Mouse (Mus musculus) forebrain, embryonic 13.5 days (tissue): ENCODE data around the gene Serpina10. TPM values are rescaled to one million over a fixed set of nuclear protein-coding genes. Genes with fewer than 3 reads are reported as not detected.
"Not testable (repeated sequence)": the region's sequence is repeated elsewhere in the genome, so short reads cannot be mapped to it uniquely, and the experiment has no call there.

Source experiments
- ATAC-seq: fragments of 200-750 bp; cut with Nextera tagmentation; 2 replicates; pipeline ENCODE4 v1.8.0; 2017
- H3K27ac ChIP-seq: fragments of 300-500 bp; sonication (generic); 2 replicates; pipeline ENCODE4 v1.5.1; 2015; ENCODE audit warnings: inconsistent platforms, mild to moderate bottlenecking, moderate library complexity
- H3K27me3 ChIP-seq: fragments of 300-500 bp; sonication (generic); 2 replicates; pipeline ENCODE4 v1.6.1; 2015; ENCODE audit warnings: mild to moderate bottlenecking, inconsistent platforms
- H3K36me3 ChIP-seq: fragments of 300-500 bp; sonication (generic); 2 replicates; pipeline ENCODE4 v1.6.1; 2015; ENCODE audit warnings: mild to moderate bottlenecking, inconsistent platforms; ENCODE audit not compliant: poor library complexity, severe bottlenecking
- H3K4me1 ChIP-seq: fragments of 300-500 bp; sonication (generic); 2 replicates; pipeline ENCODE4 v1.6.1; 2015; ENCODE audit warnings: inconsistent platforms
- H3K4me2 ChIP-seq: fragments of 300-500 bp; sonication (generic); 2 replicates; pipeline ENCODE4 v1.6.1; 2015; ENCODE audit warnings: inconsistent platforms, mild to moderate bottlenecking, moderate library complexity
- H3K4me3 ChIP-seq: fragments of 300-500 bp; sonication (generic); 2 replicates; pipeline ENCODE4 v1.5.1; 2015; ENCODE audit warnings: mild to moderate bottlenecking, inconsistent platforms
- H3K9ac ChIP-seq: fragments of 300-500 bp; sonication (generic); 2 replicates; pipeline ENCODE4 v1.6.1; 2015; ENCODE audit warnings: mild to moderate bottlenecking, inconsistent platforms
- H3K9me3 ChIP-seq: fragments of 300-500 bp; sonication (generic); replicated peaks from 2 replicates; pipeline ENCODE4 v1.6.1; 2016; ENCODE audit warnings: inconsistent platforms
- WGBS: fragments of 180-500 bp; shearing (Covaris S2); methylation state at CpG from one replicate; pipeline ENCODE4 v1.1.7; 2015; 5-methylcytosine and 5-hydroxymethylcytosine counted together
- polyA plus RNA-seq: library from polyadenylated mRNA; unstranded; fragments of >200 nt; fragmentation: Nextera tagmentation; extraction: Ambion mirVana; gene quantifications from 2 replicates; pipeline ENCODE4 v1.2.1, GENCODE M21; 2015

The Serpina10 gene
- not detected in 2 replicates for polyA plus RNA-seq

- no peak within 1 kb of the TSS for H3K27ac ChIP-seq
- no peak within 1 kb of the TSS for H3K4me3 ChIP-seq
- no peaks in the 10 kb centered on the region for H3K4me1 ChIP-seq
- H3K9ac ChIP-seq = no peak within 1 kb of the TSS
- ATAC-seq = no peak
- no peaks in the 10 kb centered on the region for H3K27me3 ChIP-seq
- no peaks in the 10 kb centered on the region for H3K9me3 ChIP-seq
- no peak within 1 kb of the TSS for H3K4me2 ChIP-seq
- WGBS = 75% methylated on average over 3 of the region's 3 CpGs
- no peaks in the 10 kb centered on the region for H3K36me3 ChIP-seq
Observed at GRCm38 (mm10) chr12:103631203-103631612, at the start of gene Serpina10. Gene Serpina10 (minus strand): TSS chr12:103631444.

GRCm38 (mm10) chr12:103679853-103680252 is 48.6 kb upstream of the Serpina10 start:
- not testable (repeated sequence) for H3K9me3 ChIP-seq, ATAC-seq, H3K27ac ChIP-seq, H3K27me3 ChIP-seq, H3K9ac ChIP-seq, H3K4me1 ChIP-seq, H3K4me3 ChIP-seq, H3K36me3 ChIP-seq, H3K4me2 ChIP-seq
- 94% methylated on average over 1 of the region's 1 CpGs for WGBS

DNA sequence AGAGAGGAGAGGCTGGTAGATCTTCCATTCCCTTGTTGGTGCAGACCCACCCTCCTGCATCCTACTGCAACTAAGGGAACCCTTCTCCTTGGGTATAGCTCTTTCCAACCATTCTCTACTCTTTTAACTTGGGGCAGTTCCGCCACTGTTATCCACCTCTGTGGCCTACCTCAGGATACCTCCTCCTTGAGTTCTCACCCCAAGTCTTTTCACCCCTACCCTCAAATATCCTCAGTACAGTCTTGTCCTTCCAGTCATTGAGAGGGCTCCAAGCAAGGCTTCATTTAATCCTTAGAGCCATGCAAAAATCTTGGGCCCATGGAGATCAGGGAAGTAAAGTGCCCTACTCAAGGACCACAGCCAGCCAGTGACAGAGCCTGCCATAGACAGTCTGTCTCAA is 44.8 kb upstream of the Serpina10 start, which contains the start of gene Serpina16:
TSS of gene Serpina16 (minus strand) at position 101 of the 400 bp plus-strand sequence.
- Histone ChIP-seq H3K4me2 (no peak within 1 kb of the TSS), H3K27me3 (no peaks in the 10 kb centered on the region), H3K36me3 (no peaks in the 10 kb centered on the region), H3K4me3 (no peak within 1 kb of the TSS), H3K9ac (no peak within 1 kb of the TSS), H3K9me3 (0 out of 2 replicates have a peak, but pooled peaks cover 3% of the 10 kb centered on the region), H3K4me1 (no peaks in the 10 kb centered on the region), H3K27ac (no peak within 1 kb of the TSS)
- no peak for ATAC-seq
- 95% methylated on average over 1 of the region's 1 CpGs for WGBS

- ATAC-seq = no peak
- WGBS = 79% methylated on average over 2 of the region's 2 CpGs
- Histone ChIP-seq H3K4me2 (no peak overlapping the region), H3K36me3 (no peaks in the 10 kb centered on the region), H3K4me3 (no peak overlapping the region), H3K9me3 (0 out of 2 replicates have a peak, but pooled peaks cover 3% of the 10 kb centered on the region), H3K9ac (no peak overlapping the region), H3K27me3 (no peaks in the 10 kb centered on the region), H3K27ac (no peak overlapping the region), H3K4me1 (no peaks in the 10 kb centered on the region)
Observed at GRCm38 (mm10) chr12:103673179-103673578, 41.9 kb upstream of the Serpina10 start.

DNA sequence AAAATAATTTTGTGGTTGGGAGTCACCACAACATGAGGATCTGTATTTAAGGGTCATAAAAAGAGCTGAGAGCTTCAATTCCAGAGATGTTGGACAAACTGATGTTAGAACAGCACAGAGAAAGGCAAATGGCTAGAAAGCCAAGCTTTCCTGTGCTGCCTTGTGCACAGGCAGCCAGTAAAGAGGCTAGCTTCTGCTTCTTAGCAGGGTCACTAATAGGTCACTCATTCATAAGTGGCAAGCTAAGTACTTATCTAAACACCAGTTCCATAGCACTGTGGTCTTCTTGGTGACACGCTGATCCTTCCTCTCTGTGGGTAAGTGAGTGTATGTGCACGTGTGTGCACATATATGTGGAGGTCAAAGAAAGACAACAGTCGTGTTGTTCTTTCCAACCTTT is 40.2 kb upstream of the Serpina10 start:
- no peaks in the 10 kb centered on the region for H3K36me3 ChIP-seq
- no peak overlapping the region for H3K4me3 ChIP-seq
- WGBS = 81% methylated on average over 3 of the region's 3 CpGs
- H3K9me3 ChIP-seq = 0 out of 2 replicates have a peak, but pooled peaks cover 6% of the 10 kb centered on the region
- no peak overlapping the region for H3K4me2 ChIP-seq
- H3K27me3 ChIP-seq = no peaks in the 10 kb centered on the region
- H3K27ac ChIP-seq = no peak overlapping the region
- no peak overlapping the region for H3K9ac ChIP-seq
- H3K4me1 ChIP-seq = no peaks in the 10 kb centered on the region
- ATAC-seq = no peak

DNA sequence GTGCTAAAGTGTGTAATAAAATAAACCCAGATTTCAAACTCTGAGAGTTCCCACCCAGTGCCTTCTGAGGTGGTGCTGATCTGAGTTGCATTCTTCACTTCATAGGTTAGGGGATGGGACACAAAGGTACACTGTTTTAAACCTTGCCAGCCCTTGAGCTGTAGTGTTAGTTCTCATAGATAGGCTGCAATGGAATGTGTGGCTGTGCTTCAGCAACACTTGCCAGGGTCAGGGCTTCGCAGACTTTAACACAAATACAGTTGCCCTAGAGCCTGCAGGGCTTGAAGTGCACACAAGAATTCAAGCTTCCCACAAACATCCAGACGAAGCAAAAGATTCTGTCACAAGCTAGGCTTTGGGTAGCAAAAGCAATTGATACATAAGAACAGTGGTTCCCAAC is 39.7 kb upstream of the Serpina10 start:
- Histone ChIP-seq H3K9ac (no peak overlapping the region), H3K4me2 (no peak overlapping the region), H3K27me3 (no peaks in the 10 kb centered on the region), H3K9me3 (0 out of 2 replicates have a peak, but pooled peaks cover 6% of the 10 kb centered on the region), H3K36me3 (no peaks in the 10 kb centered on the region), H3K4me1 (no peaks in the 10 kb centered on the region), H3K4me3 (no peak overlapping the region), H3K27ac (no peak overlapping the region)
- 82% methylated on average over 2 of the region's 2 CpGs for WGBS
- no peak for ATAC-seq

DNA sequence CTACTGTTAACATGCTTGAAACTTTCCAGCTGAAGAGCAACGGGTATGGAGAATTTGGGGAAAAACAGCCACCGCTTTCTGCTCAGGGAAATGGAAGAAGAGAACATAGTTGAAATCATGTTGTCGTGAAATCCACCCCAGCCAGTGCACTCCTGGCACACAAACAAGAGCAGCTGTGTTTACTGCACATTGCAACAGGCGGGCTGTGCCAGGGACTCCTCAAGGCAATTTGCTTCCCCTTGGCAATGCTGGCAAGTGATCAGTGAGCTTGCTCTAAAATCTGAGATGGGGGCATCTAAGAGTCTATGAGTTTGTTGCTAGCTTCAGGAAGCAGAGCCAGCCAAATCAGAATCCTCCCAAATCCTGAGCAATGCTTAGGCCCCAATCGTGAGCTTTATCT is 39.1 kb upstream of the Serpina10 start:
- Histone ChIP-seq H3K9ac (no peak overlapping the region), H3K36me3 (no peaks in the 10 kb centered on the region), H3K4me3 (no peak overlapping the region), H3K27ac (no peak overlapping the region), H3K27me3 (no peaks in the 10 kb centered on the region), H3K4me1 (no peaks in the 10 kb centered on the region), H3K4me2 (no peak overlapping the region), H3K9me3 (0 out of 2 replicates have a peak, but pooled peaks cover 5% of the 10 kb centered on the region)
- no peak for ATAC-seq
- 87% methylated on average over 5 of the region's 5 CpGs for WGBS

- ATAC-seq = no peak
- H3K27ac ChIP-seq = no peak overlapping the region
- no peak overlapping the region for H3K9ac ChIP-seq
- no peak overlapping the region for H3K4me3 ChIP-seq
- no peaks in the 10 kb centered on the region for H3K36me3 ChIP-seq
- WGBS = 91% methylated on average over 3 of the region's 3 CpGs
- no peak overlapping the region for H3K4me2 ChIP-seq
- 0 out of 2 replicates have a peak, but pooled peaks cover 3% of the 10 kb centered on the region for H3K9me3 ChIP-seq
- no peaks in the 10 kb centered on the region for H3K4me1 ChIP-seq
- no peaks in the 10 kb centered on the region for H3K27me3 ChIP-seq
Observed at GRCm38 (mm10) chr12:103665286-103665685, 34.0 kb upstream of the Serpina10 start.

GRCm38 (mm10) chr12:103662053-103662452 is 30.8 kb upstream of the Serpina10 start:
- H3K9me3 ChIP-seq, H3K27me3 ChIP-seq, H3K4me2 ChIP-seq, ATAC-seq, H3K9ac ChIP-seq, H3K36me3 ChIP-seq, H3K27ac ChIP-seq, H3K4me1 ChIP-seq, H3K4me3 ChIP-seq: not testable (repeated sequence)

- no peak overlapping the region for H3K4me2 ChIP-seq
- H3K27me3 ChIP-seq = no peaks in the 10 kb centered on the region
- H3K36me3 ChIP-seq = no peaks in the 10 kb centered on the region
- 88% methylated on average over 5 of the region's 5 CpGs for WGBS
- no peak overlapping the region for H3K27ac ChIP-seq
- H3K9ac ChIP-seq = no peak overlapping the region
- no peaks in the 10 kb centered on the region for H3K9me3 ChIP-seq
- H3K4me3 ChIP-seq = no peak overlapping the region
- ATAC-seq = no peak
- H3K4me1 ChIP-seq = no peaks in the 10 kb centered on the region
Observed at GRCm38 (mm10) chr12:103660076-103660475, 28.8 kb upstream of the Serpina10 start.

GRCm38 (mm10) chr12:103659171-103659570 is 27.9 kb upstream of the Serpina10 start:
- ATAC-seq = no peak

DNA sequence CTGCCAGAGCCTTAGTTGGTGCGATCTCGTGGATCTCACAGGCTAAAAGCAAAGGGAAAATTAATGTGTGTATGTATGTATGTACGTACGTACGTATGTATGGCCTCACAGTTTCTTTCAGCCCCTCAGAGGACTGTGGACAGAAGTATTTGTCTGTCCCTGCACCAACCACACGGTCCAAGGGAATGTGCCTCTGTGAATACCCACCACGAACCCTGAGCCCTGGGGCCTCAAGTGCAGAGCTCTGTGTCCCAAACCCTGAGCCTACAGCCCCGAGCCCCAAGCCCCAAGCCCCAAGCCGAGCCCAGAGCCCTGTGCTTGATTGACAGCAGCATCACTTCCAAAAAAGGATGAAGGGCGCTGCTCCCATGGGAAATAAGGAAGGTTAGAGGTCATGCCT is 26.7 kb upstream of the Serpina10 start:
- ATAC-seq = no peak
- 84% methylated on average over 10 of the region's 10 CpGs for WGBS
- no peaks in the 10 kb centered on the region for H3K4me1 ChIP-seq
- no peaks in the 10 kb centered on the region for H3K36me3 ChIP-seq
- no peak overlapping the region for H3K4me2 ChIP-seq
- H3K27me3 ChIP-seq = no peaks in the 10 kb centered on the region
- H3K27ac ChIP-seq = no peak overlapping the region
- H3K9me3 ChIP-seq = no peaks in the 10 kb centered on the region
- H3K4me3 ChIP-seq = no peak overlapping the region
- H3K9ac ChIP-seq = no peak overlapping the region

More at GRCm38 (mm10) chr12:103659171-103659570, 27.9 kb upstream of the Serpina10 start:
- Histone ChIP-seq H3K27me3 (no peaks in the 10 kb centered on the region), H3K4me3 (no peak overlapping the region), H3K9me3 (no peaks in the 10 kb centered on the region), H3K27ac (no peak overlapping the region), H3K36me3 (no peaks in the 10 kb centered on the region), H3K4me2 (no peak overlapping the region), H3K4me1 (no peaks in the 10 kb centered on the region), H3K9ac (no peak overlapping the region)
- 85% methylated on average over 2 of the region's 2 CpGs for WGBS
